Comparison of ENCODE assay signal across 11 mouse cellular contexts in the genomic region with DNA sequence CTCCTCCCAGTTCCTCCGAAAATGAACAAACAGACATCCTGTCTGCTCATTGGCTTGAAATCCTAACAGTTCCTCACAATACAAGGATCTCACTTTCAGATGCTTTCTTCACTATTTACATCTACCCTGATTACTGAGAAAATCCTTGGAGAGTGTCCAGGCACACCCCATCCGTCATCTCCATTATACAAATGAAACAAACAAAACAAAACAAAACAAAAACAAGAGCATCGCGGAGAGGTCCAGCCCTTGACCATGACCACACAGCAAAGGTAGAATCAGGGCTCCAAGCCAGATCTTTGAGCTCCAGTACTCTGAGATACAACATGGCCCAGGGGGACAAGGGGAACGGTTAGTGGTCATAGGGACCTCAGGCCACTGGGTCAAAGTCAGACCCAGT. TPM values are rescaled to one million over a fixed set of nuclear protein-coding genes. Genes with fewer than 3 reads are reported as not detected.
A peak's percentile ranks its signal among the peaks of the same experiment; 100 is the strongest.
DNase-seq lines count a peak whose midpoint lies in the region; ATAC-seq and TF ChIP-seq lines count a peak whose summit lies in the region.
"Had no signal": no experiment of that assay in that cellular context is flagged by ENCODE, and none has a peak within 500 bp of the region (broad histone marks: within the 10 kb centered on the region; RNA-seq: fewer than 3 reads in every experiment).

No protein-coding gene starts in this region.

- no peaks in the 10 kb centered on the region for H3K9me3 ChIP-seq in kidney, postnatal 0 days (replicated peaks; ENCODE audit: low read length)
- no peaks in the 10 kb centered on the region for H3K9me3 ChIP-seq in embryonic facial prominence, embryonic 15.5 days (replicated peaks)
- no peaks in the 10 kb centered on the region for H3K9me3 ChIP-seq in hindbrain, embryonic 16.5 days (ENCODE audit: control insufficient read depth, low read length)

- no peaks in the 10 kb centered on the region for H3K27me3 ChIP-seq in kidney, postnatal 0 days (ENCODE audit: insufficient read depth, low read length)
- no peaks in the 10 kb centered on the region for H3K27me3 ChIP-seq in embryonic facial prominence, embryonic 15.5 days
- H3K27me3 ChIP-seq in hindbrain, embryonic 16.5 days (replicated peaks; ENCODE audit: control insufficient read depth, insufficient read depth, low read length): no peaks in the 10 kb centered on the region
- no peaks in the 10 kb centered on the region for H3K27me3 ChIP-seq in myocyte (ENCODE audit: control insufficient read depth, insufficient read depth, insufficient read length)

- 47% methylated on average over 5 of the region's 5 CpGs for WGBS in kidney, postnatal 0 days
- WGBS in embryonic facial prominence, embryonic 15.5 days: 58% methylated on average over 5 of the region's 5 CpGs
- WGBS in hindbrain, embryonic 16.5 days: 60% methylated on average over 5 of the region's 5 CpGs

- no peak for DNase-seq in kidney, postnatal 0 days (ENCODE audit: low spot score)
- DNase-seq in kidney, adult 8-10 months: no peak
- DNase-seq in urinary bladder, postnatal 25 days (ENCODE audit: low spot score): no peak
- no peak for DNase-seq in urinary bladder, postnatal 4 days (ENCODE audit: low spot score in 2 of 2)
- no peak for DNase-seq in gastrocnemius, adult 8-10 months (ENCODE audit: low spot score in 2 of 2)

- no peak overlapping the region for H3K27ac ChIP-seq in kidney, postnatal 0 days
- peak overlapping the region; percentile 74; the same call in 1 of the 2 replicates for H3K27ac ChIP-seq in embryonic facial prominence, embryonic 15.5 days (replicated peaks)
- H3K27ac ChIP-seq in hindbrain, embryonic 16.5 days (ENCODE audit: low read depth, low read length): peak overlapping the region; percentile 45; the same call in 1 of the 2 replicates

- peaks cover 76% of the 10 kb centered on the region for H3K79me2 ChIP-seq in myocyte (ENCODE audit: control insufficient read depth, insufficient read depth)

- H3K4me2 ChIP-seq in kidney, postnatal 0 days (ENCODE audit: low read length): peak overlapping the region; percentile 91; the same call in 1 of the 2 replicates
- H3K4me2 ChIP-seq in embryonic facial prominence, embryonic 15.5 days (replicated peaks): peak overlapping the region; percentile 28
- H3K4me2 ChIP-seq in hindbrain, embryonic 16.5 days (ENCODE audit: low read length): peak overlapping the region; percentile 96
- peak overlapping the region; percentile 44 for H3K4me2 ChIP-seq in myocyte (ENCODE audit: low read depth)

- H3K4me1 ChIP-seq in kidney, postnatal 0 days (replicated peaks; ENCODE audit: insufficient read depth, low read length): peaks cover 56% of the 10 kb centered on the region
- H3K4me1 ChIP-seq in embryonic facial prominence, embryonic 15.5 days: peaks cover 82% of the 10 kb centered on the region
- H3K4me1 ChIP-seq in hindbrain, embryonic 16.5 days (ENCODE audit: control insufficient read depth, insufficient read depth, low read depth, low read length): peaks cover 72% of the 10 kb centered on the region

- H3K36me3 ChIP-seq in kidney, postnatal 0 days (ENCODE audit: insufficient read depth, low read length): no peaks in the 10 kb centered on the region
- no peaks in the 10 kb centered on the region for H3K36me3 ChIP-seq in embryonic facial prominence, embryonic 15.5 days
- H3K36me3 ChIP-seq in hindbrain, embryonic 16.5 days (ENCODE audit: control insufficient read depth, insufficient read depth, low read length): 0 out of 2 replicates have a peak, but pooled peaks cover 2% of the 10 kb centered on the region
- no peaks in the 10 kb centered on the region for H3K36me3 ChIP-seq in myocyte (ENCODE audit: control insufficient read depth, insufficient read depth)

- no peak overlapping the region for H3K9ac ChIP-seq in kidney, postnatal 0 days (ENCODE audit: low read depth, low read length)
- no peak overlapping the region for H3K9ac ChIP-seq in embryonic facial prominence, embryonic 15.5 days
- H3K9ac ChIP-seq in hindbrain, embryonic 16.5 days (ENCODE audit: low read depth, low read length): no peak overlapping the region

- ATAC-seq in kidney, postnatal 0 days (replicated peaks; ENCODE audit: low FRiP score, low read depth): no peak
- ATAC-seq in embryonic facial prominence, embryonic 15.5 days (ENCODE audit: insufficient number of reproducible peaks, low FRiP score, low TSS enrichment, low read depth): no peak
- ATAC-seq in hindbrain, embryonic 16.5 days: no peak

- H3ac ChIP-seq in myocyte (ENCODE audit: control insufficient read depth, insufficient read length): no peak overlapping the region

- TF ChIP-seq POLR2A in myocyte (IDR thresholded peaks at IDR 0.05; ENCODE audit: insufficient read length, low read depth): no peak

- no peak for TF ChIP-seq CTCF in kidney, postnatal 0 days (IDR thresholded peaks at IDR 0.05; ENCODE audit: low read depth)

- no peak overlapping the region for H3K4me3 ChIP-seq in kidney, postnatal 0 days (replicated peaks; ENCODE audit: low read depth, low read length)
- no peak overlapping the region; the same call in 1 of the 2 replicates for H3K4me3 ChIP-seq in embryonic facial prominence, embryonic 15.5 days (replicated peaks)
- H3K4me3 ChIP-seq in hindbrain, embryonic 16.5 days (ENCODE audit: low read length): peak overlapping the region; percentile 10; the same call in 1 of the 2 replicates
- no peak overlapping the region for H3K4me3 ChIP-seq in myocyte

TF ChIP-seq in myocyte, 11 proteins besides CTCF, POLR2A, EP300 and RAD21:
- no peak for TF ChIP-seq MYOD1 (IDR thresholded peaks at IDR 0.05; ENCODE audit: control insufficient read depth in 1 of 3, insufficient read length in 2 of 3, low read depth in 2 of 3)
- TF ChIP-seq E2F4 (IDR thresholded peaks at IDR 0.05; ENCODE audit: insufficient read depth): no peak
- TF ChIP-seq CEBPB (IDR thresholded peaks at IDR 0.05; ENCODE audit: insufficient read depth, poor library complexity, severe bottlenecking): no peak
- no peak for TF ChIP-seq SRF (IDR thresholded peaks at IDR 0.05; ENCODE audit: control insufficient read depth, insufficient read length, low read depth)
- TF ChIP-seq MAX (IDR thresholded peaks at IDR 0.05; ENCODE audit: low read depth): no peak
- TF ChIP-seq USF1 (IDR thresholded peaks at IDR 0.05; ENCODE audit: low read depth): no peak
- no peak for TF ChIP-seq TCF3 (IDR thresholded peaks at IDR 0.05; ENCODE audit: insufficient read length, low read depth)
- TF ChIP-seq POLR2AphosphoS2 (IDR thresholded peaks at IDR 0.05; ENCODE audit: insufficient read length, low read depth): no peak
- no peak for TF ChIP-seq REST (IDR thresholded peaks at IDR 0.05; ENCODE audit: insufficient read depth, insufficient read length)
- TF ChIP-seq TCF12 (IDR thresholded peaks at IDR 0.05; ENCODE audit: insufficient read depth, poor library complexity, severe bottlenecking): no peak
- no peak for TF ChIP-seq MYOG (IDR thresholded peaks at IDR 0.05; ENCODE audit: control insufficient read depth in 1 of 3, insufficient read depth in 1 of 3, insufficient read length in 2 of 3, low read depth in 2 of 3)

RNA-seq across cellular contexts. Expression of a gene that starts 4.3 kb away (rescaled TPM):
- 1.3 and 1.8 TPM in 2 replicates for polyA plus RNA-seq in kidney, postnatal 0 days (2015; fragmentation: Nextera tagmentation; extraction: Ambion mirVana)
- polyA plus RNA-seq in embryonic facial prominence, embryonic 15.5 days (2015; fragmentation: Nextera tagmentation; extraction: Ambion mirVana): 3.5 and 4.4 TPM in 2 replicates
- polyA plus RNA-seq in hindbrain, embryonic 16.5 days (2015; fragmentation: Nextera tagmentation; extraction: Ambion mirVana): 4.4 and 4.6 TPM in 2 replicates
- 11.9 TPM for polyA plus RNA-seq in myocyte (2012; fragmentation: generic; extraction: Trizol)
- 1 to 10 TPM; 1.7 to 3.5 (median 2.3) TPM for total RNA-seq in gastrocnemius, adult 8-10 months (2022)

RNA-seq across cellular contexts. Expression of a gene that starts 12.1 kb away (rescaled TPM):
- 2.2 and 2.5 TPM in 2 replicates for polyA plus RNA-seq in kidney, postnatal 0 days (2015; fragmentation: Nextera tagmentation; extraction: Ambion mirVana)
- not detected in 2 replicates for polyA plus RNA-seq in embryonic facial prominence, embryonic 15.5 days (2015; fragmentation: Nextera tagmentation; extraction: Ambion mirVana)
- polyA plus RNA-seq in hindbrain, embryonic 16.5 days (2015; fragmentation: Nextera tagmentation; extraction: Ambion mirVana): not detected in 2 replicates
- polyA plus RNA-seq in myocyte (2012; fragmentation: generic; extraction: Trizol): not detected
- not detected for total RNA-seq in gastrocnemius, adult 8-10 months (2022)
- total RNA-seq: gastrocnemius, postnatal 25 days; left cerebral cortex, postnatal 36 days had no signal
- polyA plus RNA-seq: testis, adult 2 months had no signal

Comparison
In these comparisons a context has a peak if more than half of its experiments do, and no peak if none do; other contexts are left out.
1. H3K4me2 ChIP-seq: peak in every context shown above with its lines; median percentile 96 in hindbrain, embryonic 16.5 days; 91 in kidney, postnatal 0 days; 44 in myocyte; 28 in embryonic facial prominence, embryonic 15.5 days.